Mouse (Mus musculus) lung, postnatal 0 days (tissue): ENCODE data around the gene Tspan17. TPM values are rescaled to one million over a fixed set of nuclear protein-coding genes. Genes with fewer than 3 reads are reported as not detected.

Experiments
- ATAC-seq: fragments of 200-750 bp; cut with Nextera tagmentation; 2 replicates; pipeline ENCODE4 v1.8.0; 2017; ENCODE audit warnings: moderate library complexity
- DNase-seq: peaks from one replicate; pipeline ENCODE4 v3.0.0-alpha.2; 2016; ENCODE audit warnings: low spot score
- H3K27ac ChIP-seq: fragments of 300-500 bp; sonication (generic); 2 replicates; pipeline ENCODE4 v1.5.1; 2014; ENCODE audit warnings: antibody characterized with exemption, mild to moderate bottlenecking, low read length, mixed read lengths
- H3K27me3 ChIP-seq: fragments of 300-500 bp; sonication (generic); replicated peaks from 2 replicates; pipeline ENCODE4 v1.6.1; 2014; ENCODE audit warnings: low read length, mixed read lengths; ENCODE audit not compliant: insufficient read depth
- H3K36me3 ChIP-seq: fragments of 300-500 bp; sonication (generic); 2 replicates; pipeline ENCODE4 v1.6.1; 2014; ENCODE audit warnings: low read length, mixed read lengths; ENCODE audit not compliant: insufficient read depth
- H3K4me1 ChIP-seq: fragments of 300-500 bp; sonication (generic); 2 replicates; pipeline ENCODE4 v1.6.1; 2014; ENCODE audit warnings: antibody characterized with exemption, low read depth, low read length, mixed read lengths; ENCODE audit not compliant: insufficient read depth
- H3K4me2 ChIP-seq: fragments of 300-500 bp; sonication (generic); replicated peaks from 2 replicates; pipeline ENCODE4 v1.6.1; 2014; ENCODE audit warnings: low read depth, mild to moderate bottlenecking, low read length, moderate library complexity, mixed read lengths
- H3K4me3 ChIP-seq: fragments of 300-500 bp; sonication (generic); 2 replicates; pipeline ENCODE4 v1.5.1; 2014; ENCODE audit warnings: low read depth, low read length
- H3K9ac ChIP-seq: fragments of 300-500 bp; sonication (generic); replicated peaks from 2 replicates; pipeline ENCODE4 v1.6.1; 2014; ENCODE audit warnings: low read depth, mild to moderate bottlenecking
- H3K9me3 ChIP-seq: fragments of 300-500 bp; sonication (generic); 2 replicates; pipeline ENCODE4 v1.6.1; 2016; ENCODE audit warnings: low read length, mixed read lengths
- CTCF ChIP-seq: IDR thresholded peaks from 2 replicates; pipeline ENCODE4 v1.5.1; 2016; ENCODE audit warnings: antibody characterized with exemption, mild to moderate bottlenecking
- EP300 ChIP-seq: IDR thresholded peaks from 2 replicates; pipeline ENCODE4 v1.6.1; 2016; ENCODE audit warnings: antibody characterized with exemption, mild to moderate bottlenecking, control low read depth
- WGBS: fragments of 180-500 bp; shearing (Covaris S2); extraction: QIAGEN DNeasy Blood & Tissue Kit; methylation state at CpG from one replicate; pipeline ENCODE4 v1.1.7; 2014; 5-methylcytosine and 5-hydroxymethylcytosine counted together
- polyA plus RNA-seq: library from polyadenylated mRNA; unstranded; fragments of >200 nt; fragmentation: Nextera tagmentation; extraction: Ambion mirVana; gene quantifications from 2 replicates; pipeline ENCODE4 v1.2.1, GENCODE M21; 2015

Gene Tspan17
- polyA plus RNA-seq, 1 experiment from 2014 or later, result 32.9 TPM

- no peak for TF ChIP-seq EP300
- TF ChIP-seq CTCF, result no peak
- H3K9ac ChIP-seq, result no peak overlapping the region
- H3K9me3 ChIP-seq, result no peaks in the 10 kb centered on the region
- ATAC-seq (no peak), DNase-seq (peak; percentile 23)
- no peaks in the 10 kb centered on the region for H3K4me1 ChIP-seq
- H3K4me3 ChIP-seq, result no peak overlapping the region
- H3K4me2 ChIP-seq, result no peak overlapping the region
- 52% methylated on average over 6 of the region's 6 CpGs for WGBS
- H3K27me3 ChIP-seq, result no peaks in the 10 kb centered on the region
- no peaks in the 10 kb centered on the region for H3K36me3 ChIP-seq
- no peak overlapping the region for H3K27ac ChIP-seq
These were observed 39.3 kb downstream of the Tspan17 start for GRCm38 (mm10) chr13:54828508-54828907.

GRCm38 (mm10) chr13:54829450-54829849 is 40.3 kb downstream of the Tspan17 start:
- DNase-seq, result no peak
- no peak overlapping the region for H3K27ac ChIP-seq

GRCm38 (mm10) chr13:54836351-54837030 is 47.3 kb downstream of the Tspan17 start:
- no peaks in the 10 kb centered on the region for H3K36me3 ChIP-seq
- H3K4me2 ChIP-seq, result no peak overlapping the region
- no peaks in the 10 kb centered on the region for H3K9me3 ChIP-seq
- ATAC-seq (no peak), DNase-seq (no peak)
- H3K27me3 ChIP-seq, result no peaks in the 10 kb centered on the region
- no peak overlapping the region for H3K27ac ChIP-seq
- H3K4me1 ChIP-seq, result no peaks in the 10 kb centered on the region
- WGBS, result 67% methylated on average over 14 of the region's 14 CpGs
- TF ChIP-seq EP300 (no peak), CTCF (no peak)
- no peak overlapping the region for H3K9ac ChIP-seq
- H3K4me3 ChIP-seq, result no peak overlapping the region

More at GRCm38 (mm10) chr13:54829450-54829849, 40.3 kb downstream of the Tspan17 start:
- Histone ChIP-seq H3K4me3 (no peak overlapping the region), H3K9me3 (no peaks in the 10 kb centered on the region), H3K4me1 (no peaks in the 10 kb centered on the region), H3K36me3 (no peaks in the 10 kb centered on the region), H3K4me2 (no peak overlapping the region), H3K27me3 (no peaks in the 10 kb centered on the region), H3K9ac (no peak overlapping the region)
- no peak for TF ChIP-seq CTCF
- no peak for TF ChIP-seq EP300
- no peak for ATAC-seq
- 5% methylated on average over 13 of the region's 13 CpGs for WGBS

- ATAC-seq, result no peak
- Histone ChIP-seq H3K9me3 (no peaks in the 10 kb centered on the region), H3K4me2 (no peak overlapping the region), H3K9ac (no peak overlapping the region), H3K4me3 (no peak overlapping the region), H3K27me3 (no peaks in the 10 kb centered on the region), H3K4me1 (no peaks in the 10 kb centered on the region), H3K27ac (no peak overlapping the region), H3K36me3 (no peaks in the 10 kb centered on the region)
- WGBS, result 36% methylated on average over 5 of the region's 5 CpGs
- no peak for TF ChIP-seq EP300
- TF ChIP-seq CTCF, result no peak
- no peak for DNase-seq
These were observed 47.9 kb downstream of the Tspan17 start for GRCm38 (mm10) chr13:54837061-54837460.

GRCm38 (mm10) chr13:54837471-54837889 is 48.3 kb downstream of the Tspan17 start:
- DNase-seq (peak; percentile 9), ATAC-seq (no peak)
- H3K9me3 ChIP-seq, result no peaks in the 10 kb centered on the region
- H3K27me3 ChIP-seq, result no peaks in the 10 kb centered on the region
- no peak overlapping the region for H3K9ac ChIP-seq
- no peaks in the 10 kb centered on the region for H3K36me3 ChIP-seq
- no peak for TF ChIP-seq CTCF
- no peak for TF ChIP-seq EP300
- H3K4me3 ChIP-seq, result no peak overlapping the region
- no peak overlapping the region for H3K4me2 ChIP-seq
- WGBS, result 11% methylated on average over 9 of the region's 9 CpGs
- no peak overlapping the region for H3K27ac ChIP-seq
- no peaks in the 10 kb centered on the region for H3K4me1 ChIP-seq

GRCm38 (mm10) chr13:54838540-54838939 is 49.4 kb downstream of the Tspan17 start:
- H3K4me1 ChIP-seq, result no peaks in the 10 kb centered on the region
- H3K9ac ChIP-seq, result no peak overlapping the region
- H3K9me3 ChIP-seq, result no peaks in the 10 kb centered on the region
- no peak overlapping the region for H3K4me3 ChIP-seq
- H3K4me2 ChIP-seq, result no peak overlapping the region
- no peak for DNase-seq
- H3K27ac ChIP-seq, result no peak overlapping the region
- TF ChIP-seq EP300 (no peak), CTCF (no peak)
- no peak for ATAC-seq
- 49% methylated on average over 15 of the region's 15 CpGs for WGBS
- H3K36me3 ChIP-seq, result no peaks in the 10 kb centered on the region
- no peaks in the 10 kb centered on the region for H3K27me3 ChIP-seq

- H3K4me2 ChIP-seq, result no peak overlapping the region
- DNase-seq (no peak), ATAC-seq (no peak)
- H3K36me3 ChIP-seq, result no peaks in the 10 kb centered on the region
- no peaks in the 10 kb centered on the region for H3K9me3 ChIP-seq
- WGBS, result 49% methylated on average over 6 of the region's 6 CpGs
- H3K27ac ChIP-seq, result no peak overlapping the region
- TF ChIP-seq CTCF, result no peak
- no peak for TF ChIP-seq EP300
- H3K4me1 ChIP-seq, result no peaks in the 10 kb centered on the region
- H3K27me3 ChIP-seq, result no peaks in the 10 kb centered on the region
- H3K9ac ChIP-seq, result no peak overlapping the region
- no peak overlapping the region for H3K4me3 ChIP-seq
These were observed 50.0 kb downstream of the Tspan17 start for GRCm38 (mm10) chr13:54839211-54839610.
